Mouse (Mus musculus): ENCODE data around the gene Pip5k1b.

Gene Pip5k1b

GRCm38 (mm10) chr19:24518384-24518783 lies 37.3 kb downstream of the Pip5k1b start:
- no peak for DNase-seq (ENCODE audit: inconsistent age in 2 of 2, low spot score in 1 of 2)

GRCm38 (mm10) chr19:24517057-24517456 lies 38.6 kb downstream of the Pip5k1b start:
- no peak for DNase-seq (ENCODE audit: inconsistent age in 2 of 2, low spot score in 1 of 2)

- DNase-seq (ENCODE audit: inconsistent age in 2 of 2, low spot score in 1 of 2) = no peak
Observed at GRCm38 (mm10) chr19:24515941-24516340, 39.7 kb downstream of the Pip5k1b start.

GRCm38 (mm10) chr19:24514661-24515642 lies 40.7 kb downstream of the Pip5k1b start:
- no peak for DNase-seq (ENCODE audit: inconsistent age in 2 of 2, low spot score in 1 of 2)

GRCm38 (mm10) chr19:24513105-24513843 lies 42.4 kb downstream of the Pip5k1b start:
- no peak for DNase-seq (ENCODE audit: inconsistent age in 2 of 2, low spot score in 1 of 2)

- no peak for DNase-seq (ENCODE audit: inconsistent age in 2 of 2, low spot score in 1 of 2)
Observed at GRCm38 (mm10) chr19:24511939-24512338, 43.7 kb downstream of the Pip5k1b start.

GRCm38 (mm10) chr19:24509391-24509790 lies 46.3 kb downstream of the Pip5k1b start:
- no peak for DNase-seq (ENCODE audit: inconsistent age in 2 of 2, low spot score in 1 of 2)

- DNase-seq (ENCODE audit: inconsistent age in 2 of 2, low spot score in 1 of 2) = no peak
Observed at GRCm38 (mm10) chr19:24508087-24508767, 47.4 kb downstream of the Pip5k1b start.

- no peak for DNase-seq (ENCODE audit: inconsistent age in 2 of 2, low spot score in 1 of 2)
Observed at GRCm38 (mm10) chr19:24502736-24503421, 52.8 kb downstream of the Pip5k1b start.

- DNase-seq (ENCODE audit: inconsistent age in 2 of 2, low spot score in 1 of 2) = no peak
Observed at GRCm38 (mm10) chr19:24501525-24501924, 54.1 kb downstream of the Pip5k1b start.

- no peak for DNase-seq (ENCODE audit: inconsistent age in 2 of 2, low spot score in 1 of 2)
Observed at GRCm38 (mm10) chr19:24500431-24500830, 55.2 kb downstream of the Pip5k1b start.

- DNase-seq (ENCODE audit: inconsistent age in 2 of 2, low spot score in 1 of 2) = no peak
Observed at GRCm38 (mm10) chr19:24499291-24499690, 56.4 kb downstream of the Pip5k1b start.

- no peak for DNase-seq (ENCODE audit: inconsistent age in 2 of 2, low spot score in 1 of 2)
Observed at GRCm38 (mm10) chr19:24493887-24494286, 61.8 kb downstream of the Pip5k1b start.

GRCm38 (mm10) chr19:24491824-24492223 lies 63.8 kb downstream of the Pip5k1b start:
- DNase-seq (ENCODE audit: inconsistent age in 2 of 2, low spot score in 1 of 2) = no peak

GRCm38 (mm10) chr19:24490275-24490674 lies 65.4 kb downstream of the Pip5k1b start:
- no peak for DNase-seq (ENCODE audit: inconsistent age in 2 of 2, low spot score in 1 of 2)

- no peak for DNase-seq (ENCODE audit: inconsistent age in 2 of 2, low spot score in 1 of 2)
Observed at GRCm38 (mm10) chr19:24486433-24487296, 69.0 kb downstream of the Pip5k1b start.

- DNase-seq (ENCODE audit: inconsistent age in 2 of 2, low spot score in 1 of 2) = no peak
Observed at GRCm38 (mm10) chr19:24484612-24485194, 71.0 kb downstream of the Pip5k1b start.

GRCm38 (mm10) chr19:24480916-24481315 lies 74.8 kb downstream of the Pip5k1b start:
- no peak for DNase-seq (ENCODE audit: inconsistent age in 2 of 2, low spot score in 1 of 2)

All from adrenal gland, adult (tissue).